Mouse (Mus musculus): ENCODE data around the gene Hykk. TPM values are rescaled to one million over a fixed set of nuclear protein-coding genes. Genes with fewer than 3 reads are reported as not detected.

The Hykk gene
- total RNA-seq, 2 experiments from 2014 or later: 1.4 to 2.1 TPM

DNA sequence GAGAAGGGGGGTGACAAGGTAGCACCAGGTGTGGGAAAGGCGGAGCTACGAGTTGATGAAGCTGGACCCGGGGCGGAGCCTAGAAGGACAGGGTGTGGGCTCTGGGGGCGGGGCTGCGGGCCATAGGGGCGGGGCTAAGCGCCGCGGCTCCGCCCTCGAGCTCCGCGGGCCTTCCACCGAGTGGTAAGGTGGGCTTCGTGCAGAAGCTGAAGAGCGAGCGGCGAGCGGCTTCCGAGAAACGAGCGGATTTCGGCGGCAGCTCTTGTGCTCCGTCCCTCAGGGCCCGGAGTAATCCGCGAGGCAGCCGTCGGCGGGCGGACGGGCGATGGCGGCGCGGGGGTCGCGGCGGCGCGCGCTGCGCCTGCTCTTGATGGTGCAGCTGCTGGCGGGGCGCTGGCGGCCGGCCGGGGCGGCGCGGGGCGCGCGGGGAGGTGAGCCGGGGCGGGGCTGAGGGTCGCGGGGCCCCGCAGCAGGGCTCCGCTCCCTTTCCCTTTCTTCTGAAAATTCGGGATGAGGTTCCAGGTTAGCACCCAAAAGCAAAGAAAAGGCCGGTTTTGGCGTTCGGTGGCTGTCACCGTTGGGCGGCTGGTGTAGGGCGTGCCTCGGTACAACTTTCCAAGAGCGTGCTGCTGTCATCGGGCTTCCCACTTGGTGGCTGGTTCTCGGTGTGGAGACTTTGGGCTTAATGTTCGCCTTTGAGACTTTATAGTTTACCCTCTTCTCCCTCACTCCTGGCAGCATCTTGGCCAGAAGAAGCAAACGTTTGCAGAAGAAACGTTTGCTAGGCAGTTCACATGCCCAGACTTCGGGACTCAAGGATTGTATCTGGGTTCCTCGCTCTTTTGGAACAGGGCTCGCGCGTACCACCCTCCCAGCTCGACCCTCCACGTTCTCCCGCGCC lies 64.5 kb downstream of the Hykk start:
- peak; percentile 15 to 35 for DNase-seq

DNA sequence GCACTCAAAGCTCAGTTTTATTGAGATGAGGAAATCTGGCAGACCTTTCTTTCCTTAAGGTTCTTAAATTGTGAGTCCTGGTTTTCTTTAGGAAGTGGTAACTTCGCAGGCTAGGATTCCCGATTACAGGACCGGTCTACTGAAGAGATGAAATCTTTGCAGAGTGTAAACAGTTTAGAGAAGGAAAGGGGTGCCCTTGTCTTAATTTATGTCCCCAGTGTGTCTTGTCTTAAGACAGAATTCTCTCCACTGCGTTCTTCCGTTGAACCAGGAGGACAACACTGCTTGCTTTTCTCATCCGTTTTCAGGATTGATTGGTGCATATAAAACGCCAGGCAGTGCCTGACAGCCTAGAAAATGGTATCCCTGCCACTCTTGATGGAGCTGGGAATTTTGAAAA lies 65.3 kb downstream of the Hykk start:
- no peak for DNase-seq

DNA sequence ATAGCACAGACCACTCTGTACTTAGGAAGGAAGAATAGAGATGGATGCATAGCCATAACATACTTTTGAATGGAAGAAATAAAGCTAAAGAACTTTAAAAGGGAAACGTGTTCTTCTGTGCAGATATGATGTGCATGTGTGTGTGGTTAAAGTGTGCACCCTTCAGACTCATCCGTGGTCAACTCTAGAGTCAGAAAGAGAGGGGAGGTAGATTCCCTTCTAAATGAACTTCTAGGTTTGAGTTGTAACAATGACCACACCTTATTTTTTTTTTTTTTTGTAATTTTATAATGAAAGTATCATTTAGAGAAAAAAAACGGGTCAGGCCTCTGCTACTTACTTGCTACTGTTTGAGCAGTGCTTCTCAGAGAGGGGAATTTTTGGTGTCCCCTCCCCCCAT lies 73.3 kb downstream of the Hykk start:
- DNase-seq: no peak

DNA sequence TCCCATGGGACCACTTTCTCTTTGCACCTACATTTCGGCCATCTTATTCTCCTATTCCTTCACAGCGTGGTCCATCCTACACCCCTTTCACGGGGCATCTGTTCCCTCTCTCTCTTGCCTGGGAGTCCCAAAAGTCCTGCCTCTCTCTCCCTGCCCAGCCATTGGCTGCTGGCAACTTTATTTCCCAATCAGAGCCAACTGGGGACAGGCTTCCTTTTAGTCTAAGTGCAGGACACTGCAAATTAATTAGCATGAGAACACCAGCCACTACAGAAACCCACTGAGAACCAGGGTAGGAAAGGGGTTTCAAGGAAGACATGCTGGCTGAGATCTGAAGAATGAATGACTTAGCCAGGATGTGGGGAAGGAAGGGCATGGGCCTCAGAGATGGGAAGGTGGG lies 77.3 kb downstream of the Hykk start:
- DNase-seq: no peak

DNA sequence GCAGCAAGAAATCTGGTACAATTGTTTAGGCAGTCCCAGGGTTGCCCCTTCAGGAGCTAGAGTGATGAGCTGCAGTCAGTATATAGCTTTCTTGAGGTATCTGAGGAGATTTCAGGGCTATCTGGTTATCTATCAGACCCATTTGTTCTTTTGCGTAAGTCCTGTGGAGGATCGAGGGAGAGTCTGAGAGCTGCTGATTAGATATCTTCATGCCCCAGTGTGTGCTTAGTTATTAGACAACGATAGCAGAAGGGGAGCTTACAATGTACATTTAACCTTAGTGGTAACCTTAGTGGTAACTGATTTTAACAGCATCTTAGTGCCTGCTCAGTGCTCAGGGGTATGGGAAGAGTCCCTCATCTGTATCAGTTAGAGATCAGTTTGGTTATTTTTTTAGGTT lies 78.6 kb downstream of the Hykk start:
- no peak for DNase-seq

Other genes with a start within 250 kb of the Hykk start
- gene Dnaja4, start 218.4 kb upstream of the Hykk start, total RNA-seq (2021): 10 to 100 TPM; 17.7 to 24.3 TPM
- 10 to 100 TPM; 67.6 to 72.7 TPM for gene Wdr61, start 182.8 kb upstream of the Hykk start, total RNA-seq (2021)
- 1 to 10 TPM; 7.9 to 8.5 TPM for gene Crabp1, start 152.5 kb upstream of the Hykk start, total RNA-seq (2021)
- 10 to 100 TPM; 46.3 to 58.4 TPM for gene Ireb2, start 53.5 kb upstream of the Hykk start, total RNA-seq (2021)
- gene Psma4, start 33.5 kb downstream of the Hykk start, total RNA-seq (2021): 100 to 1,000 TPM; 186 to 193 TPM
- gene AY074887, start 33.7 kb downstream of the Hykk start, total RNA-seq (2021): not detected
- under 1 TPM; 0.33 to 0.56 TPM for gene Chrna5, start 63.6 kb downstream of the Hykk start, total RNA-seq (2021)
- gene Chrna3, start 109.3 kb downstream of the Hykk start, total RNA-seq (2021): 1 to 10 TPM; 8.5 to 9.9 TPM
- 1 to 10 TPM; 5.2 to 6.6 TPM for gene Chrnb4, start 131.5 kb downstream of the Hykk start, total RNA-seq (2021)
- 10 to 100 TPM; 48.2 to 55.3 TPM for gene Ube2q2, start 231.6 kb downstream of the Hykk start, total RNA-seq (2021)